27 mouse cellular contexts compared by ENCODE assay signal in the genomic region with DNA sequence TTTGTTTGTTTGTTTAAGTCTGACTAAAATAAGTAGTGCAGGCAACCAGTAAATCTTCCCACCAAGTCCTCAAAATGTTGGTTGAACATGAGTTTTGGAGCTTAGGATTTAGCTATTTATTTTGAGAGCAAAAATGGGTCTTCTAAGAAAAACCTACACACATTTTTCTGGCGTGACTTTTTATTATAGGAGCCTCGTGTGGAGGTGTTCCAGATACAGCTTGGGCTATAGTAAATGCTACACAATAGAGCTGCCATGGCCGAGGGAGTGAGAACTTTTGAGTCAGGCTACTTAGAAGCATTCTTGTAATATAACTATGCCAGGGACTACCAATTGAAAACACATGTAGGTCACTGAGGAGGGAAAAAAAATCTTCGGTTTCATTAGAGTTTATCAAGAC.
"Had no signal": no experiment of that assay in that cellular context is flagged by ENCODE, and none has a peak within 500 bp of the region (broad histone marks: within the 10 kb centered on the region; RNA-seq: fewer than 3 reads in every experiment).

No protein-coding gene starts in this region.

- DNase-seq: gastrocnemius, postnatal 10 days; gastrocnemius, postnatal 25 days; heart, adult 18-20 months; heart, postnatal 10 days; heart, postnatal 4 days; kidney, adult 18-20 months; kidney, adult 8-10 months; kidney, postnatal 10 days; kidney, postnatal 25 days; kidney, postnatal 4 days; liver; liver, embryonic 13.5 days; liver, postnatal 0 days had no signal

- H3K27me3 ChIP-seq: heart, embryonic 12.5 days; hindbrain, embryonic 12.5 days; intestine, embryonic 15.5 days; limb, embryonic 12.5 days; liver, embryonic 13.5 days; liver, embryonic 15.5 days had no signal

- H3K4me3 ChIP-seq: heart, embryonic 10.5 days; heart, embryonic 12.5 days; hindbrain, embryonic 10.5 days; hindbrain, embryonic 12.5 days; intestine, embryonic 15.5 days; layer of hippocampus, adult 2 months; left cerebral cortex, adult 2 months; limb, embryonic 12.5 days; liver, embryonic 13.5 days; liver, embryonic 15.5 days had no signal

- H3K36me3 ChIP-seq: heart, embryonic 10.5 days; heart, embryonic 12.5 days; hindbrain, embryonic 10.5 days; hindbrain, embryonic 12.5 days; intestine, embryonic 15.5 days; limb, embryonic 12.5 days; liver, embryonic 13.5 days; liver, embryonic 15.5 days had no signal

- H3K9me3 ChIP-seq: heart, embryonic 10.5 days; heart, embryonic 12.5 days; hindbrain, embryonic 10.5 days; hindbrain, embryonic 12.5 days; intestine, embryonic 15.5 days; limb, embryonic 12.5 days; liver, embryonic 13.5 days; liver, embryonic 15.5 days had no signal

- ATAC-seq: hindbrain, embryonic 16.5 days; inflammation-experienced regulatory T-cells, adult 6 months; intestine, embryonic 15.5 days; intestine, postnatal 0 days; liver, postnatal 0 days had no signal

- H3K4me1 ChIP-seq: heart, embryonic 10.5 days; heart, embryonic 12.5 days; hindbrain, embryonic 12.5 days; intestine, embryonic 15.5 days; limb, embryonic 12.5 days; liver, embryonic 13.5 days; liver, embryonic 15.5 days had no signal

- H3K9ac ChIP-seq: heart, embryonic 12.5 days; hindbrain, embryonic 12.5 days; hindbrain, embryonic 14.5 days; intestine, embryonic 15.5 days; limb, embryonic 12.5 days; liver, embryonic 13.5 days; liver, embryonic 15.5 days; liver, postnatal 0 days had no signal

- H3K27ac ChIP-seq: heart, embryonic 10.5 days; hindbrain, embryonic 10.5 days; hindbrain, embryonic 12.5 days; hindbrain, embryonic 14.5 days; intestine, embryonic 15.5 days; layer of hippocampus, adult 2 months; left cerebral cortex, adult 2 months; limb, embryonic 12.5 days; liver, embryonic 13.5 days; liver, embryonic 15.5 days had no signal

- H3K4me2 ChIP-seq: heart, embryonic 12.5 days; hindbrain, embryonic 12.5 days; hindbrain, embryonic 14.5 days; intestine, embryonic 15.5 days; limb, embryonic 12.5 days; liver, embryonic 11.5 days; liver, embryonic 13.5 days; liver, embryonic 15.5 days had no signal
